Mouse (Mus musculus) stomach, embryonic 14.5 days (tissue): ENCODE measurements around the gene Olfr691. TPM values are rescaled to one million over a fixed set of nuclear protein-coding genes. Genes with fewer than 3 reads are reported as not detected.
"Not testable (repeated sequence)": the region's sequence is repeated elsewhere in the genome, so short reads cannot be mapped to it uniquely, and the experiment has no call there.

Experiments used
- ATAC-seq: fragments of 200-750 bp; cut with Nextera tagmentation; 2 replicates; pipeline ENCODE4 v1.8.0; 2017; ENCODE audit warnings: low read depth, moderate TSS enrichment; ENCODE audit not compliant: insufficient number of reproducible peaks, insufficient read depth, low FRiP score
- H3K27ac ChIP-seq: fragments of 300-500 bp; sonication (generic); 2 replicates; pipeline ENCODE4 v1.5.1; 2014; ENCODE audit warnings: mild to moderate bottlenecking, low read length, moderate library complexity, mixed read lengths
- H3K27me3 ChIP-seq: fragments of 300-500 bp; sonication (generic); 2 replicates; pipeline ENCODE4 v1.6.1; 2014; ENCODE audit warnings: low read length, control low read depth, mixed read lengths; ENCODE audit not compliant: control insufficient read depth, insufficient read depth
- H3K36me3 ChIP-seq: fragments of 300-500 bp; sonication (generic); 2 replicates; pipeline ENCODE4 v1.6.1; 2014; ENCODE audit warnings: mild to moderate bottlenecking, control low read depth, low read length, moderate library complexity, mixed read lengths; ENCODE audit not compliant: control insufficient read depth, insufficient read depth
- H3K4me1 ChIP-seq: fragments of 300-500 bp; sonication (generic); 2 replicates; pipeline ENCODE4 v1.6.1; 2014; ENCODE audit warnings: low read length, control low read depth, mixed read lengths; ENCODE audit not compliant: control insufficient read depth, insufficient read depth
- H3K4me2 ChIP-seq: fragments of 300-500 bp; sonication (generic); replicated peaks from 2 replicates; pipeline ENCODE4 v1.6.1; 2014; ENCODE audit warnings: low read depth, low read length, control low read depth
- H3K4me3 ChIP-seq: fragments of 300-500 bp; sonication (generic); 2 replicates; pipeline ENCODE4 v1.5.1; 2014; ENCODE audit warnings: low read depth, low read length, control low read depth
- H3K9ac ChIP-seq: fragments of 300-500 bp; sonication (generic); replicated peaks from 2 replicates; pipeline ENCODE4 v1.6.1; 2014; ENCODE audit warnings: low read depth, mild to moderate bottlenecking, control low read depth, low read length, moderate library complexity, mixed read lengths
- H3K9me3 ChIP-seq: fragments of 300-500 bp; sonication (generic); 2 replicates; pipeline ENCODE4 v1.6.1; 2016; ENCODE audit warnings: low read depth, low read length, control low read depth; ENCODE audit not compliant: control insufficient read depth
- WGBS: fragments of 180-500 bp; shearing (Covaris S2); extraction: QIAGEN DNeasy Blood & Tissue Kit; methylation state at CpG from one replicate; pipeline ENCODE4 v1.1.7; 2014; 5-methylcytosine and 5-hydroxymethylcytosine counted together
- polyA plus RNA-seq: library from polyadenylated mRNA; unstranded; fragments of >200 nt; fragmentation: Nextera tagmentation; extraction: Ambion mirVana; gene quantifications from 2 replicates; pipeline ENCODE4 v1.2.1, GENCODE M21; 2014

Olfr691 gene
- polyA plus RNA-seq, 1 experiment from 2014 or later = not detected

- H3K9me3 ChIP-seq = no peaks in the 10 kb centered on the region
- no peak within 1 kb of the TSS for H3K4me3 ChIP-seq
- no peak for ATAC-seq
- H3K4me2 ChIP-seq = no peak within 1 kb of the TSS
- no peaks in the 10 kb centered on the region for H3K27me3 ChIP-seq
- 89% methylated on average over 1 of the region's 1 CpGs for WGBS
- no peaks in the 10 kb centered on the region for H3K36me3 ChIP-seq
- H3K27ac ChIP-seq = no peak within 1 kb of the TSS
- H3K9ac ChIP-seq = no peak within 1 kb of the TSS
- H3K4me1 ChIP-seq = no peaks in the 10 kb centered on the region
Measured at GRCm38 (mm10) chr7:105367930-105368329, 25.9 kb upstream of the Olfr691 start, which contains the start of gene Olfr692. Gene Olfr692, plus strand, starts transcription at chr7:105368230.

GRCm38 (mm10) chr7:105367268-105367667 is 25.2 kb upstream of the Olfr691 start:
- 83% methylated on average over 5 of the region's 5 CpGs for WGBS
- Histone ChIP-seq H3K4me2 (no peak overlapping the region), H3K4me1 (no peaks in the 10 kb centered on the region), H3K27ac (no peak overlapping the region), H3K9ac (no peak overlapping the region), H3K27me3 (no peaks in the 10 kb centered on the region), H3K36me3 (no peaks in the 10 kb centered on the region), H3K4me3 (no peak overlapping the region), H3K9me3 (no peaks in the 10 kb centered on the region)
- ATAC-seq = no peak

- Histone ChIP-seq H3K9me3 (no peaks in the 10 kb centered on the region), H3K9ac (no peak overlapping the region), H3K4me3 (no peak overlapping the region), H3K27ac (no peak overlapping the region), H3K36me3 (no peaks in the 10 kb centered on the region), H3K4me1 (no peaks in the 10 kb centered on the region), H3K4me2 (no peak overlapping the region), H3K27me3 (no peaks in the 10 kb centered on the region)
- 71% methylated on average over 2 of the region's 2 CpGs for WGBS
- ATAC-seq = no peak
Measured at GRCm38 (mm10) chr7:105361713-105362112, 19.6 kb upstream of the Olfr691 start.

GRCm38 (mm10) chr7:105356487-105356886 is 14.4 kb upstream of the Olfr691 start:
- ATAC-seq = 0 out of 2 replicates have a peak, but pooled peaks have one; percentile 53
- H3K27ac ChIP-seq, H3K36me3 ChIP-seq, H3K4me2 ChIP-seq, H3K9ac ChIP-seq, H3K27me3 ChIP-seq, H3K4me1 ChIP-seq, H3K4me3 ChIP-seq, H3K9me3 ChIP-seq: not testable (repeated sequence)
- 87% methylated on average over 1 of the region's 2 CpGs for WGBS

GRCm38 (mm10) chr7:105356064-105356463 is 14.0 kb upstream of the Olfr691 start:
- H3K4me3 ChIP-seq, H3K27ac ChIP-seq, H3K27me3 ChIP-seq, H3K36me3 ChIP-seq, H3K4me2 ChIP-seq, H3K4me1 ChIP-seq, H3K9me3 ChIP-seq, H3K9ac ChIP-seq, ATAC-seq: not testable (repeated sequence)
- WGBS = no CpG with 5 or more reads among the region's 5 CpGs

- no peak for ATAC-seq
- Histone ChIP-seq H3K4me2 (no peak overlapping the region), H3K36me3 (no peaks in the 10 kb centered on the region), H3K27me3 (no peaks in the 10 kb centered on the region), H3K9me3 (no peaks in the 10 kb centered on the region), H3K4me1 (no peaks in the 10 kb centered on the region), H3K9ac (no peak overlapping the region), H3K4me3 (no peak overlapping the region), H3K27ac (no peak overlapping the region)
- WGBS = 78% methylated on average over 2 of the region's 2 CpGs
Measured at GRCm38 (mm10) chr7:105342752-105343151, 682 bp upstream of the Olfr691 start.

GRCm38 (mm10) chr7:105334004-105334403 is 8.1 kb downstream of the Olfr691 start, which contains the start of gene Olfr690:
Gene Olfr690, minus strand, starts transcription at chr7:105334104.
- Histone ChIP-seq H3K36me3 (no peaks in the 10 kb centered on the region), H3K9ac (no peak within 1 kb of the TSS), H3K4me2 (no peak within 1 kb of the TSS), H3K4me3 (no peak within 1 kb of the TSS), H3K4me1 (no peaks in the 10 kb centered on the region), H3K9me3 (no peaks in the 10 kb centered on the region), H3K27ac (no peak within 1 kb of the TSS), H3K27me3 (no peaks in the 10 kb centered on the region)
- 82% methylated on average over 1 of the region's 1 CpGs for WGBS
- no peak for ATAC-seq

GRCm38 (mm10) chr7:105325302-105325701 is 16.8 kb downstream of the Olfr691 start:
- no peak for ATAC-seq
- no peaks in the 10 kb centered on the region for H3K4me1 ChIP-seq
- no peak overlapping the region for H3K27ac ChIP-seq
- H3K4me2 ChIP-seq = no peak overlapping the region
- no peaks in the 10 kb centered on the region for H3K27me3 ChIP-seq
- 67% methylated on average over 2 of the region's 2 CpGs for WGBS
- no peak overlapping the region for H3K9ac ChIP-seq
- no peaks in the 10 kb centered on the region for H3K9me3 ChIP-seq
- H3K36me3 ChIP-seq = no peaks in the 10 kb centered on the region
- no peak overlapping the region for H3K4me3 ChIP-seq

GRCm38 (mm10) chr7:105310865-105311264 is 31.2 kb downstream of the Olfr691 start, which contains the start of gene Olfr689:
Gene Olfr689, plus strand, starts transcription at chr7:105311165.
- Histone ChIP-seq H3K9ac (no peak within 1 kb of the TSS), H3K27me3 (no peaks in the 10 kb centered on the region), H3K4me3 (no peak within 1 kb of the TSS), H3K4me2 (no peak within 1 kb of the TSS), H3K4me1 (no peaks in the 10 kb centered on the region), H3K36me3 (no peaks in the 10 kb centered on the region), H3K27ac (no peak within 1 kb of the TSS), H3K9me3 (no peaks in the 10 kb centered on the region)
- ATAC-seq = no peak
- 81% methylated on average over 1 of the region's 1 CpGs for WGBS
